Comparison of ENCODE assay signal across 8 mouse cellular contexts in the genomic region with DNA sequence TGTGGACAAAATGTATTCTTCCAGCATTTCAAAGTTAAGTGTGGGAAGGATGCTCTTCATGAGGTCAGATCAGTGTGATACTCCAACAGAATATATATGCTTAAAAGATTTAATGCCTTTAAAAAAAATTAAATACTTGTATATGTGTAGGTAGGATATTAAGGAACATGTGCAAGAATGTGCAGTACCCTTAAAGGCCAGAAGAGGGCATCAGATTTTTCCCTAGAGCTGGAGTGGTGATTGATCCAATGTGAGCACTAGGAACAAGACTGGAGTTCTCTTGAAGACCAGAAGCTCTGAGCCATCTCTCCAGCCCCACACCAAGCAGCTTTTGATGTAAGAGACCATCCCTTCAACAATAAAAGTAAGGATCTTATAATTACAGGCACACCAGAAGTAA.
A peak's percentile ranks its signal among the peaks of the same experiment; 100 is the strongest.
DNase-seq lines count a peak whose midpoint lies in the region; ATAC-seq and TF ChIP-seq lines count a peak whose summit lies in the region.
"Had no signal": no experiment of that assay in that cellular context is flagged by ENCODE, and none has a peak within 500 bp of the region (broad histone marks: within the 10 kb centered on the region; RNA-seq: fewer than 3 reads in every experiment).

No protein-coding gene starts in this region.

- peak; percentile 56 for TF ChIP-seq CTCF in hindbrain, postnatal 0 days (IDR thresholded peaks at IDR 0.05; ENCODE audit: low read depth)

- no peaks in the 10 kb centered on the region for H3K27me3 ChIP-seq in hindbrain, postnatal 0 days (ENCODE audit: insufficient read depth, low read length)
- no peaks in the 10 kb centered on the region for H3K27me3 ChIP-seq in hindbrain, embryonic 12.5 days
- no peaks in the 10 kb centered on the region for H3K27me3 ChIP-seq in forebrain, embryonic 13.5 days

- H3K4me2 ChIP-seq in hindbrain, postnatal 0 days (ENCODE audit: low read depth, low read length), result no peak overlapping the region
- H3K4me2 ChIP-seq in hindbrain, embryonic 12.5 days (replicated peaks), result no peak overlapping the region
- no peak overlapping the region for H3K4me2 ChIP-seq in forebrain, embryonic 13.5 days

- no peak for ATAC-seq in hindbrain, postnatal 0 days
- ATAC-seq in hindbrain, embryonic 12.5 days (ENCODE audit: low FRiP score), result no peak
- no peak for ATAC-seq in forebrain, embryonic 13.5 days

- no peak overlapping the region for H3K9ac ChIP-seq in hindbrain, postnatal 0 days (replicated peaks; ENCODE audit: low read length)
- no peak overlapping the region for H3K9ac ChIP-seq in hindbrain, embryonic 12.5 days
- H3K9ac ChIP-seq in forebrain, embryonic 13.5 days, result no peak overlapping the region

- H3K4me1 ChIP-seq in hindbrain, postnatal 0 days (ENCODE audit: insufficient read depth, low read length), result no peaks in the 10 kb centered on the region
- H3K4me1 ChIP-seq in hindbrain, embryonic 12.5 days, result 0 out of 2 replicates have a peak, but pooled peaks cover 3% of the 10 kb centered on the region
- no peaks in the 10 kb centered on the region for H3K4me1 ChIP-seq in forebrain, embryonic 13.5 days

- H3K36me3 ChIP-seq in hindbrain, postnatal 0 days (ENCODE audit: insufficient read depth, low read length), result no peaks in the 10 kb centered on the region
- H3K36me3 ChIP-seq in hindbrain, embryonic 12.5 days, result no peaks in the 10 kb centered on the region
- no peaks in the 10 kb centered on the region for H3K36me3 ChIP-seq in forebrain, embryonic 13.5 days (ENCODE audit: poor library complexity, severe bottlenecking)
- H3K36me3 ChIP-seq: midbrain, embryonic 10.5 days had no signal

- no peak for DNase-seq in hindbrain, postnatal 0 days (ENCODE audit: low spot score)
- DNase-seq in 3134 (ENCODE audit: extremely low read depth, insufficient read length, low spot score) (peak; percentile 0), A20 (ENCODE audit: low read depth, low spot score) (peak; percentile 26)
- DNase-seq in c-Kit-positive CD71-positive TER-119-positive erythroid progenitor cells, embryonic 14.5 days (ENCODE audit: low spot score), result peak; percentile 7
- DNase-seq in right cerebral cortex, adult 2 months (ENCODE audit: low spot score in 2 of 2), result no peak

- H3K4me3 ChIP-seq in hindbrain, postnatal 0 days (ENCODE audit: low read length), result no peak overlapping the region
- no peak overlapping the region for H3K4me3 ChIP-seq in hindbrain, embryonic 12.5 days
- H3K4me3 ChIP-seq in forebrain, embryonic 13.5 days, result no peak overlapping the region
- H3K4me3 ChIP-seq: midbrain, embryonic 10.5 days had no signal

- no peak overlapping the region for H3K27ac ChIP-seq in hindbrain, postnatal 0 days
- no peak overlapping the region for H3K27ac ChIP-seq in hindbrain, embryonic 12.5 days
- no peak overlapping the region for H3K27ac ChIP-seq in forebrain, embryonic 13.5 days
- H3K27ac ChIP-seq: midbrain, embryonic 10.5 days had no signal

- no peaks in the 10 kb centered on the region for H3K9me3 ChIP-seq in hindbrain, postnatal 0 days (ENCODE audit: low read length)
- no peaks in the 10 kb centered on the region for H3K9me3 ChIP-seq in hindbrain, embryonic 12.5 days (replicated peaks)
- no peaks in the 10 kb centered on the region for H3K9me3 ChIP-seq in forebrain, embryonic 13.5 days (replicated peaks)
- H3K9me3 ChIP-seq: midbrain, embryonic 10.5 days had no signal

Comparison
In these comparisons a context has a peak if more than half of its experiments do, and no peak if none do; other contexts are left out.
1. DNase-seq: peak in 3134 (single experiment), A20 (single experiment) and c-Kit-positive CD71-positive TER-119-positive erythroid progenitor cells, embryonic 14.5 days (single experiment); none in hindbrain, postnatal 0 days (single experiment) and right cerebral cortex, adult 2 months (0 of 2).